Mouse (Mus musculus) cerebellum, adult 2 months (tissue): Measurements from ENCODE around the gene Ttll11.

ENCODE experiments used
- CTCF ChIP-seq: fragments of 200-500 bp; IDR thresholded peaks from 2 replicates; pipeline ENCODE4 v1.5.1; 2011; ENCODE audit warnings: low read depth, mild to moderate bottlenecking, control low read depth, low read length, moderate library complexity, borderline replicate concordance; ENCODE audit not compliant: insufficient read depth
- POLR2A ChIP-seq: fragments of 200-500 bp; IDR thresholded peaks from 2 replicates; pipeline ENCODE4 v1.6.1; 2011; ENCODE audit warnings: low read length, control low read depth, borderline replicate concordance; ENCODE audit not compliant: insufficient read depth

DNA sequence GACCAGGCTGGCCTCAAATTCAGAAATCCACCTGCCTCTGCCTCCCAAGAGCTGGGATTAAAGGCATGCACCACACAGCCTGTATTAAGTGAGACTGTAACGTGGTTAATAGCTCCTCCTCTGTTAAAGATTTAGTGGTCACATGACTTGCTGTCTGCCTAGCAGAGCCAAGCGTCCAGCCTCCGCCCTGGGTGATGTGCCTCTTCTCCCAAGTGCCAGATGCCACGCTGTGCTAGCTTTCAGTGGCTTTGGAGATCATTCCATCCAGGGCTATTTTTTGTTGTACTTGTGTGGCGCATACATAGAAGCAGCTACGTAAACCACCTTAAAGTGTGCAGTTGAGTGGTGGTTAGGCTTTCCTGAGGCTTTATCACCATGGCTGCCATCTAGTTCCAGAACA lies 180.6 kb downstream of the Ttll11 start:
- TF ChIP-seq CTCF, result no peak
- TF ChIP-seq POLR2A, result no peak
